27 mouse cellular contexts compared by ENCODE assay signal in the genomic region with DNA sequence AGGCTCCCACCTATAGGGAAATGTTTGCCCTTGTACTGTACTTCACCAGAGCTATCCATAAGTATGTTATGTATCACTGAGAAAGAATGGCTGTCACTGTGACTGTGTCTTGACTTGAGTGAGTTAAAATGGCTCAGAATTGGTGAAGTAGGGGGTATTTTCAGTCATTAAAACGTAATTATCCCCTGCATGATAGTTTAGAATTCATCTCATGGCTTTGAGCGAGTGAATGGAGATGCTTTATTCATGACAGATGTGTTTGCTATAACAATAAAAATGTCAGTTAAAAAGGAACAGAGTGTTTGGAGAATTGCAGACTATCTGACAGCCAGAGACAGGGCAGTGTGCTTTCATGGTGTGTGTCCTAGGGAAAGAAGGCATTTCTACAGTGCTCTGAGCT. TPM values are rescaled to one million over a fixed set of nuclear protein-coding genes. Genes with fewer than 3 reads are reported as not detected.
DNase-seq lines count a peak whose midpoint lies in the region; ATAC-seq and TF ChIP-seq lines count a peak whose summit lies in the region.
"Had no signal": no experiment of that assay in that cellular context is flagged by ENCODE, and none has a peak within 500 bp of the region (broad histone marks: within the 10 kb centered on the region; RNA-seq: fewer than 3 reads in every experiment).

No protein-coding gene starts in this region.

- peak overlapping the region; percentile 15; the same call in 1 of the 2 replicates for H3K27ac ChIP-seq in layer of hippocampus, adult 2 months
- peak overlapping the region; percentile 83 for H3K27ac ChIP-seq in forebrain, embryonic 15.5 days (replicated peaks)
- H3K27ac ChIP-seq in midbrain, embryonic 13.5 days: peak overlapping the region; percentile 48
- H3K27ac ChIP-seq in neural tube, embryonic 14.5 days (ENCODE audit: low read depth, low read length): peak overlapping the region; percentile 57; the same call in 1 of the 2 replicates
- H3K27ac ChIP-seq in heart, embryonic 11.5 days (ENCODE audit: low read depth, low read length): no peak overlapping the region
- H3K27ac ChIP-seq: heart, embryonic 15.5 days; intestine, embryonic 15.5 days; kidney, postnatal 0 days; liver, embryonic 14.5 days; macrophage had no signal

- H3K9me3 ChIP-seq in forebrain, embryonic 15.5 days: no peaks in the 10 kb centered on the region
- no peaks in the 10 kb centered on the region for H3K9me3 ChIP-seq in midbrain, embryonic 13.5 days
- no peaks in the 10 kb centered on the region for H3K9me3 ChIP-seq in neural tube, embryonic 14.5 days (ENCODE audit: control insufficient read depth, low read length)
- no peaks in the 10 kb centered on the region for H3K9me3 ChIP-seq in heart, embryonic 11.5 days (replicated peaks; ENCODE audit: control insufficient read depth, low read length)
- H3K9me3 ChIP-seq: heart, embryonic 15.5 days; intestine, embryonic 15.5 days had no signal

- WGBS in forebrain, embryonic 15.5 days: 53% methylated on average over 2 of the region's 2 CpGs
- WGBS in midbrain, embryonic 13.5 days: 70% methylated on average over 2 of the region's 2 CpGs
- WGBS in neural tube, embryonic 14.5 days: 45% methylated on average over 2 of the region's 2 CpGs
- 78% methylated on average over 2 of the region's 2 CpGs for WGBS in heart, embryonic 11.5 days (ENCODE audit: insufficient replicate concordance)

- no peak overlapping the region for H3K9ac ChIP-seq in forebrain, embryonic 15.5 days (replicated peaks)
- no peak overlapping the region for H3K9ac ChIP-seq in midbrain, embryonic 13.5 days (replicated peaks)
- H3K9ac ChIP-seq in neural tube, embryonic 14.5 days (replicated peaks; ENCODE audit: low read depth, low read length): no peak overlapping the region
- no peak overlapping the region for H3K9ac ChIP-seq in heart, embryonic 11.5 days (ENCODE audit: low read depth, low read length)
- H3K9ac ChIP-seq: heart, embryonic 15.5 days; intestine, embryonic 15.5 days; liver, embryonic 14.5 days had no signal

- peaks cover 16% of the 10 kb centered on the region for H3K4me1 ChIP-seq in forebrain, embryonic 15.5 days
- no peaks in the 10 kb centered on the region for H3K4me1 ChIP-seq in midbrain, embryonic 13.5 days (replicated peaks)
- H3K4me1 ChIP-seq in neural tube, embryonic 14.5 days (ENCODE audit: control insufficient read depth, insufficient read depth, low read length): 0 out of 2 replicates have a peak, but pooled peaks cover 5% of the 10 kb centered on the region
- H3K4me1 ChIP-seq in heart, embryonic 11.5 days (ENCODE audit: control insufficient read depth, insufficient read depth, low read length): no peaks in the 10 kb centered on the region
- H3K4me1 ChIP-seq: intestine, embryonic 15.5 days had no signal

- 0 out of 2 replicates have a peak, but pooled peaks cover 3% of the 10 kb centered on the region for H3K36me3 ChIP-seq in forebrain, embryonic 15.5 days
- peaks cover 46% of the 10 kb centered on the region for H3K36me3 ChIP-seq in midbrain, embryonic 13.5 days
- peaks cover 5% of the 10 kb centered on the region for H3K36me3 ChIP-seq in neural tube, embryonic 14.5 days (ENCODE audit: control insufficient read depth, insufficient read depth, low read length)
- peaks cover 12% of the 10 kb centered on the region; the same call in 1 of the 2 replicates for H3K36me3 ChIP-seq in heart, embryonic 11.5 days (ENCODE audit: control insufficient read depth, insufficient read depth, low read length)

- DNase-seq in layer of hippocampus, adult 2 months (ENCODE audit: low spot score in 2 of 2): no peak
- DNase-seq in layer of hippocampus, adult 18-20 months (ENCODE audit: low spot score in 2 of 2): no peak
- no peak for DNase-seq in adrenal gland, postnatal 25 days
- DNase-seq: adrenal gland, postnatal 36 days; B cell, adult 2 months; cerebellum, adult 8-10 months; cerebellum, postnatal 25 days; gastrocnemius, postnatal 10 days; heart, postnatal 36 days; kidney, adult 2 months; kidney, postnatal 4 days; layer of hippocampus, adult 9-11 months; liver; lung, adult 2 months; lung, postnatal 10 days; right cerebral cortex, postnatal 14 days; thymus, postnatal 4 days had no signal

- H3K27me3 ChIP-seq in forebrain, embryonic 15.5 days: no peaks in the 10 kb centered on the region
- H3K27me3 ChIP-seq in midbrain, embryonic 13.5 days: no peaks in the 10 kb centered on the region
- H3K27me3 ChIP-seq in neural tube, embryonic 14.5 days (ENCODE audit: control insufficient read depth, insufficient read depth, low read length): no peaks in the 10 kb centered on the region
- H3K27me3 ChIP-seq in heart, embryonic 11.5 days (ENCODE audit: control insufficient read depth, insufficient read depth, low read length): no peaks in the 10 kb centered on the region
- H3K27me3 ChIP-seq: heart, embryonic 15.5 days; intestine, embryonic 15.5 days had no signal

- ATAC-seq in forebrain, embryonic 15.5 days (replicated peaks): peak; percentile 76
- no peak for ATAC-seq in midbrain, embryonic 13.5 days
- no peak for ATAC-seq in neural tube, embryonic 14.5 days (ENCODE audit: low read depth)
- no peak for ATAC-seq in heart, embryonic 11.5 days (replicated peaks; ENCODE audit: insufficient number of reproducible peaks, low FRiP score, low TSS enrichment)
- ATAC-seq: hindbrain, embryonic 16.5 days; intestine, embryonic 15.5 days had no signal

- H3K4me2 ChIP-seq in forebrain, embryonic 15.5 days (replicated peaks): no peak overlapping the region
- no peak overlapping the region for H3K4me2 ChIP-seq in midbrain, embryonic 13.5 days (replicated peaks)
- H3K4me2 ChIP-seq in neural tube, embryonic 14.5 days (ENCODE audit: low read depth, low read length): no peak overlapping the region
- no peak overlapping the region for H3K4me2 ChIP-seq in heart, embryonic 11.5 days
- H3K4me2 ChIP-seq: heart, embryonic 15.5 days; intestine, embryonic 15.5 days had no signal

- no peak overlapping the region for H3K4me3 ChIP-seq in layer of hippocampus, adult 2 months
- no peak overlapping the region for H3K4me3 ChIP-seq in forebrain, embryonic 15.5 days
- no peak overlapping the region for H3K4me3 ChIP-seq in midbrain, embryonic 13.5 days (replicated peaks)
- H3K4me3 ChIP-seq in neural tube, embryonic 14.5 days (ENCODE audit: low read depth, low read length): no peak overlapping the region
- no peak overlapping the region for H3K4me3 ChIP-seq in heart, embryonic 11.5 days (ENCODE audit: low read depth, low read length)
- H3K4me3 ChIP-seq: heart, embryonic 15.5 days; intestine, embryonic 15.5 days had no signal

- no peak for TF ChIP-seq CTCF in layer of hippocampus, adult 2 months (conservative IDR thresholded peaks at IDR 0.05)

RNA-seq across cellular contexts. Expression of a gene that starts 51.6 kb away (rescaled TPM):
- total RNA-seq in layer of hippocampus, adult 2 months (2021): 10 to 100 TPM; 17.2 to 19.3 TPM
- 10 to 100 TPM; 16.8 to 20.4 TPM for total RNA-seq in layer of hippocampus, adult 18-20 months (2021)
- 17.1 and 17.3 TPM in 2 replicates for polyA plus RNA-seq in forebrain, embryonic 15.5 days (2015; fragmentation: Nextera tagmentation; extraction: Ambion mirVana)
- 14.9 and 15.6 TPM in 2 replicates for polyA plus RNA-seq in midbrain, embryonic 13.5 days (2015; fragmentation: Nextera tagmentation; extraction: Ambion mirVana)
- polyA plus RNA-seq in neural tube, embryonic 14.5 days (2014; fragmentation: Nextera tagmentation; extraction: Ambion mirVana): 14.5 TPM in 2 replicates
- total RNA-seq in adrenal gland, postnatal 25 days (2021): 15.3 and 15.4 TPM in 2 replicates
- 14.2 and 15.3 TPM in 2 replicates for polyA plus RNA-seq in heart, embryonic 11.5 days (2014; fragmentation: Nextera tagmentation; extraction: Ambion mirVana)
